Mouse (Mus musculus) urinary bladder, postnatal 25 days (tissue): ENCODE measurements around the gene Defa25.
A peak's percentile ranks its signal among the peaks of the same experiment; 100 is the strongest.
"Not testable (repeated sequence)": the region's sequence is repeated elsewhere in the genome, so short reads cannot be mapped to it uniquely, and the experiment has no call there.

ENCODE experiments used
- DNase-seq: peaks from one replicate; pipeline ENCODE4 v3.0.0; 2022; ENCODE audit warnings: low spot score

Gene Defa25

DNA sequence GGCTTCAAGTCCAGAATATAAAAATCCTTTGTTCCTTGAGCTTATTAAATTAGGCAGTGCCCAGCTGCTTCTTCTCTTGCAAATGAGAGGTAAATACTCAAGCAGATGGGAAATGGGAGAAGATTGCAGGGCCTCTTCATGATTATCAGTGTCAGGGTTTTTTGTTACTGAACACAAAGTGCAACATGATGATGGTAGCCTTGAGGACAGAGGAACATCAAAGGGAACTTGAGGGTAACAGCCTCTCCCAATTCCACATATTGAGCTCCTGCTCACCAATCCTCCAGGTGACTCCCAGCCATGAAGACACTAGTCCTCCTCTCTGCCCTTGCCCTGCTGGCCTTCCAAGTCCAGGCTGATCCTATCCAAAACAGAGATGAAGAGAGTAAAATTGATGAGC, at the start of gene Defa25:
Gene Defa25 (plus strand): TSS at position 301 of the 400 bp plus-strand sequence.
- DNase-seq: not testable (repeated sequence)

DNA sequence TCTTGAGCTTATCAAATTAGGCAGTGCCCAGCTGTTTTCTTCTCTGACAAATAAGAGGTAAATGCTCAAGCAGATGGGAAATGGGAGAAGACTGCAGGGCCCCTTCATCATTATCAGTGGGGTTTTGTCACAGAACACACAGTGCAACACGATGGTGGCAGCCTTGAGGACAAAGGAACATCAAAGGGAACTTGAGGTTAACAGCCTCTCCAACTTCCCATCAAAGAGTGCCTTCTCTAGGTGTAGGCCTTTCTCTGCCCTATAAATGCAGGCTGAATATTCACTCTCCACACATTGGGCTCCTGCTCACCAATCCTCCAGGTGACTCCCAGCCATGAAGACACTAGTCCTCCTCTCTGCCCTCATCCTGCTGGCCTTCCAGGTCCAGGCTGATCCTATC, 29.5 kb upstream of the Defa25 start, which contains the start of gene Defa23:
Gene Defa23 (plus strand): TSS at position 301 of the 400 bp plus-strand sequence.
- DNase-seq: not testable (repeated sequence)

DNA sequence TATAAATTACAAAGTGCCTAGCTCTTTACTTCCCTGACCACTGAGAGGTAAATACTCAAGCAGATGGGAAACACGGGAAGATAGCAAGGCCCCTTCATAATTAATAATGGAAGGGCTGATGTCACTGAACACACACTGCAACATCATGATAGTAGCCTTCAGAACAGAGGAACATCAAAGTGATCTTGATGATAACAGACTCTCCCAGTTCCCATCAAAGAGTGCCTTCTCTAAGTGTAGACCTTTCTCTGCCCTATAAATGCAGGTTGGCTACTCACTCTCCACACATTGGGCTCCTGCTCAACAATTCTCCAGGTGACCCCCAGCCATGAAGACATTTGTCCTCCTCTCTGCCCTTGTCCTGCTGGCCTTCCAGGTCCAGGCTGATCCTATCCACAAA, 19.5 kb upstream of the Defa25 start, which contains the start of gene Defa35:
Gene Defa35 (plus strand): TSS at position 301 of the 400 bp plus-strand sequence.
- not testable (repeated sequence) for DNase-seq

DNA sequence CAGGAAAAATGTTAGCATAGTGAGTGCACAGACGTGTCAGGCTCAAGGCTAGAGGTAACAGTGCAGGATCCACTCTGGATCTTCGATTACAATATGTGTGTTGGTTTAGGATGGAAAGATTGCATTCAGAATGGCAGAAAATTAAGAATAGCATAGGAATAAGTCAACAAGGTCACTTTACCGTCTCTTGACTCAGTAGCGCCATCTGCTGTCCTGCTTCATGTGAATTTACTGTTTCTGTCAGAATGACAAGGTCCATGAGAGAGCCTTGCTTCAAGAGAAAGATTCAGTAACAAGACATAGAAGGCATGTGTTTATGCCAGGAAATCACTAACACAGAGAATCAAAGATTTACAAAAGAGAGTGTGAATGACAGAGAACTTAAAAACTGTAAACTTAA, 8.9 kb downstream of the Defa25 start:
- peak; percentile 2 for DNase-seq

DNA sequence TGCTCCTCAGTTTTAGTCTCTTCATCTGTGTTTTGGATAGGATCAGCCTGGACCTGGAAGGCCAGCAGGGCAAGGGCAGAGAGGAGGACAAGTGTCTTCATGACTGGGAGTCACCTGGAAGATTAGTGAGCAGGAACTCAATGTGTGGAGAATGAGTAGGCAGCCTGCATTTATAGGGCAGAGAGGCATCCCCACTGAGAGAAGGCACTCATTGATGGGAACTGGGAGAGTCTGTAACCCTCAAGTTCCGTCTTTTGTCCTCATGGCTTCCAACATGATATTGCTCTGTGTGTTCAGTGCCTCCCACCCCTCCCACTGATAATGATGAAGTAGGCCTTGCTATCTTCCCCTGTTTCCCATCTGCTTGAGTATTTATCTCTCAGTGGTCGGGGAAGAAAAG, 11.7 kb downstream of the Defa25 start, which contains the start of gene Gm14851:
Gene Gm14851 (minus strand): TSS at position 101 of the 400 bp plus-strand sequence.
- DNase-seq: not testable (repeated sequence)

DNA sequence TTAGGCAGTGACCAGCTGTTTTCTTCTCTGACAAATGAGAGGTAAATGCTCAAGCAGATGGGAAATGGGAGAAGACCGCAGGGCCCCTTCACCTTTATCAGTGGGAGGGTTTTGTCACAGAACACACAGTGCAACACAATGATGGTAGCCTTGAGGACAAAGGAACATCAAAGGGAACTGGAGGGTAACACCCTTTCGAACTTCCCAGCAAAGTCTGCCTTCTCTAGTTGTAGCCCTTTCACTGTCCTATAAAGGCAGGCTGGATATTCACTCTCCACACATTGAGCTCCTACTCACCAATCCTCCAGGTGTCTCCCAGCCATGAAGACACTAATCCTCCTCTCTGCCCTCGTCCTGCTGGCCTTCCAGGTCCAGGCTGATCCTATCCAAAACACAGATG, 50.1 kb downstream of the Defa25 start, which contains the start of gene Defa30:
Gene Defa30 (plus strand): TSS at position 301 of the 400 bp plus-strand sequence.
- DNase-seq: not testable (repeated sequence)
